Mouse (Mus musculus): ENCODE measurements around the gene Brd2.

Gene Brd2

DNA sequence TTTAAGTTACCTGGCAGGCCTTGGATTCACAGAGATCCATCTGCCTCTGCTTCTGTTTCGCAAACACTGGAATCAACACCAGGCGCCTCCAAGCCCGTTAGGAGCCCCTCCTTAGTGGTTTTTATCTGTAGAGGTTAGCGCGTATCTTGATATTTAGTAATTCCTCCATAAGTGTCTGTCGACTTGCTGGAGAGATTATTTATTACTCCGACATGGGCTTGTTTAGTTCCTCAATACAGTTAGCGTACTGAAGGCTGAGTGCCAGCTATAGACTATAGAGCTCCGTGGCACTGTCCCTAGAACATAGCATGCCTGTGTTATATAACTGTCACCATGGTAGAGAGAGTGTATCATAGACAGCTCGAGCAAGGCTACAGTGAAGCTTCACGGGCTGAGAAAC, 34.3 kb downstream of the Brd2 start:
- DNase-seq (ENCODE audit: low spot score in 2 of 2), result no peak

DNA sequence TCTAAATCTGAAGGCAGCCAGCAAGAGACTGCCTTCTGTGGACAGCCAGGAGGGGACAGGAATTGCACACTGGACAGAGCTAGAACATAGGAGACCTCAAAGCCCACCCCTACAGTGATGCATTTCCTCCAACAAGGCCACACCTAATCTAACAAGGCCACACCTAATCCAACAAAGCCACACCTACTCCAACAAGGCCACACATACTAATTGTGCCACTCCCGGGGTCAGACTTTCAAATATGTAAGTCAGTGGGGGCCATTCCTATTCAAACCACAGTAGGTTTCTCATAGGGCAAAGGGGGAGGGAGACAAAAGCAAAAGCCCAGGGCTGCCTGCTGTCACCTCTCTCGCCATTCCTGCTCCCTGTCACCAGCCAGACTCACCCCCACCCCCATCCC, 35.0 kb downstream of the Brd2 start:
- DNase-seq (ENCODE audit: low spot score in 2 of 2), result no peak

DNA sequence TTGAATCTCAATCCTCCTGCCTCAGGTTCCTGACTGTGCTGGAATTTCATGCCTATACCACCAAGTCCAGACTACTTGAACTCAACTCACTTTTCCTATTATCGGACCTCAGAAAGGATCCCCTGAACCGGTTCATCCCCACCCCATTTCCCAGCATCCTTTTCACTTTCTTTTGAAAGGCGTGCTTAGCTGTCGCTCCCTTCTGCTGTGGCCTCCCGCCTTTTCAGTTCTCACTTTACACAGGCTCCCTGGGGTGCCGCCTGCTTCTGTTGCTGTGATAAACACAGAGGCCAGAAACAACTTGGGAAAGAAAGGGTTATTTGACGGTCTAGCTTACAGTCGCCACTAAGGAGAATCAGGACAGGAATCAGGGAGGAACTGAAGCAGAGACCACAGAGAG, 39.3 kb downstream of the Brd2 start:
- DNase-seq (ENCODE audit: low spot score in 2 of 2), result no peak

DNA sequence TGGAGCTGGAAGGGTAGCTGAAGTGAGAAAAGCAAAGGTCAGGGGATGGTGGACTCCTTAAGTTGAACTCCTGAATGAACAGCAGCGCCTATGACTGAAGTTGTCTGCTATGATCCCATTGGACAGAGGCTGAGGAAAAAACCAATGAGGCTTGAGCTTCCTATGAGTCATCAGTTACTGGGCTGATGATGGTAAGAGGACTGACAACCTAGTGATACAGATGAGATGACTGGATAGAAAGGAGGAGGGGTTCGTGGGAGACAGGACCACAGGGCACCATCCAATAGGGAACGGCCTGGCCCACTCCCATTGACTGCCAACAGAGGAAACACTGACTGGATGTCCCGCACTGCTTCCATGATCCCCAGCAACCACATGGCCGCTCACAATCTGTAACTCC, 42.8 kb downstream of the Brd2 start:
- peak in 1 of 2 experiments; percentile 52 for DNase-seq (ENCODE audit: low spot score in 2 of 2)

DNA sequence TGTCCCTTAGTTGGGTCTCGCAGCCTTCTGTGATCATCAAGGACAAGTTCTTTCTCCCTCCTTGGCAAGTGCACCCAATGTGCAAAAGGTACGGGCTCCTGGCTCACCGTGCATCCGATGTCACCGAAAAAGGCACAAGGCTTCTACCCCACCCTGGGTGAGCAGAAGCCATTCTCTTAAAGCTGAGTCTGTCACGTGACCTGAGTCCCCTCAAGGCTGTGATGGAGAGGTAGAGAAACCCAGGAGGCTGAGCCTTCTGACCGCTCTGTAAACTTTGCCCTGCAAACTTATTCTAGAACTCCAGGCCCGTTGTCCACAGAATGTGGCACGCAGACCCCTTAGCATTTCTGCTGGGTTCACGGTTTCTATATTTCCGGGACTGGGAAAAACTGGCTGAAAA, 43.4 kb downstream of the Brd2 start:
- DNase-seq (ENCODE audit: low spot score in 2 of 2), result no peak

DNA sequence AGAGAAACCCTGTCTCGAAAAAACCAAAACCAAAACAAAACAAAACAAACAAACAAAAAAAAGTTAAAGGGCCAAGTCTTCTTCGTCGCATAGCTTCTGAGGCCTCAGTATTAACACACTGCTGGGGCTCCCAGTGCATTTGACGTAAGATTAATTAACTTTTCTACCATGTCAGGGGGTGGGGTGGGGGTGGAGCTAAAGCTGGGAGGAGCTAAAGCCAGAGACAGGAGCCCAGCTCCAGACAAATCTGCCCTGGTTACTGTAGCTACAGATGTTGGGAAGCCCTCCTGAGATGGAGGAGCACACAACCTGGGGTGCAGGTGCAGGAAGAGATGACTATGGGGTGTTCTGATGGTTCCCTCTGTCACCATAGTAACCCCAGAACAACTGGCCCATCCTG, 44.3 kb downstream of the Brd2 start:
- DNase-seq (ENCODE audit: low spot score in 2 of 2), result no peak

DNA sequence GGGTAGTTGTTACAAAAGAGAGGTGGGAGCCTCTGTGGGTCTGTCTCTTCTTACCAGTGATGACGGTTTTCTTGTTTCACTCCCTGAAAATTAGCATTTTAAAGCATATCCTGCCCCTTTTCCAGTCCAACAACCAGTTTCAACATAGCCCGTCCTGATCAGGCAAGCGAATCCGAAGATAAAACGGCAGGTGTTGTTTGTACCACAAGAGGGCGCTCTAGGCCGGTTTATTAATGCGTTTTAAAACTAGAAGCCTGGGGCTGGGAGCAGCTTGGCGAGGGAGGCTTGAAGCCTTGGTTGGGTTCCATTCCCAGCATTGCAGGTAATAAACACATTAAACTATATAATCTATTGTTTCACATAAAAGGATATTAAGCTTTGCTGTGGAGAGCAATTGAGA, 44.9 kb downstream of the Brd2 start:
- DNase-seq (ENCODE audit: low spot score in 2 of 2), result peak; percentile 55 to 78

DNA sequence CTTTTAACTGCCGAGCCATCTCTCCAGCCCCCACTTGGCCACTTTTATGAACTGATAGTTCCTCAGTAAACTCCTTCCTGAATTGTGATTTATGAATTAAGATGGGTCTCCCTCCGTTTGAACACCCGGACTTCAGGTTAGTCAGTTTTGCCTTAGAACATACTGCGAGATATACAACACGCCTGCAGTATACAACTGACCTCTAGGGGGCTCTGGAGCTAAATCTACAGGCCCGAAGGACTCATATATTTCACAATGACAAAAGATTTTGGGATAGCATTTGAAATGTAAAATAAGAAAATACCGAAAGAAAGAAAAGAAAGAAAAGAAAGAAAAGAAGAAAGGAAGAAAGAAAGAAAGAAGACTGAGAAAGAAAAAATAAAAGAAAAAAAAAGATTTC, 47.2 kb downstream of the Brd2 start:
- DNase-seq (ENCODE audit: low spot score in 2 of 2), result peak; percentile 70 to 81

DNA sequence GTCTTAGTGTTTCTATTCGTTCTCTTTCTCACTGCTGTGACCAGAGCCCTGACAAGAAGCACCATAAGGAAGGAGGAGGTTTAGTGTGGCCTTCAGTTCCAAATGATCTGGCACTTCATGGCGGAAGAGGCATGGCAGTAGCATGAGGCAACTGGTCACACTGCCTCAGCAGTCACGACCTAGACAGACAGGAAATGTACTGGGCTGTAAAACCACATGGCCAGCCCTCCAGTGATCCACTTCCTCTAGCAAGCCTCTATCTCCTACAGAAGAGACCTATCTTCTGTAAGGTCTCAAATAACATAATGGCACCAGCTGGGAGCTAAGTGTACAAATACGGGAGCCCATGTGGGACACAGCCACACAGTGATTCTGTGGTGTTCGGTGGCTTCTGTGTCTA, 50.3 kb downstream of the Brd2 start:
- peak; percentile 52 to 55 for DNase-seq (ENCODE audit: low spot score in 2 of 2)

DNA sequence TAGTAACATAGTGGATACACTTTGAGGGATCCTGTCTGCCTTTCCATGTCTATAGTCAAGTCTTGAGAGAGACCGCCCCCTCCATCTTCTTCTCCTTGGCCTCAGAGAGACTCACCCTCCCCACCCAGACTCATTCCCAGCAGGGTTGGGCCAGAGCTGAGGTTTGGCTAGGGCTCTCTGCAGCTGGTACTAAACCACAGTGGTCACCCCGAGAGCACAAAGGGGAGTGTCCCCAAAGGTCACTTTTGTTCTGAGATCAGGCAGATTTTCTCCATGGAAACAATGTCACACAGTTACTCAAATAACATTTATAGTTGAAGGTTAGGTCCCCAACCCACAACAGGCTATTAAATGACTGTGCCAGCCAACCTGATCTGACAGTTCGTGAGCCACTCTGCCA, 53.6 kb downstream of the Brd2 start:
- DNase-seq (ENCODE audit: low spot score in 2 of 2), result peak in 1 of 2 experiments; percentile 54

All from natural killer cell, adult 2 months (primary cell).